Mouse (Mus musculus) liver, embryonic 15.5 days (tissue): ENCODE measurements at regions not wholly inside any gene's neighbourhood (a gene's known extent, or its start where the extent isn't known, plus 50 kb on each side); places are given as distances from the start of the nearest gene placed in this dataset.

Source experiments
- ATAC-seq: fragments of 200-750 bp; cut with Nextera tagmentation; 2 replicates; pipeline ENCODE4 v1.8.0; 2017; ENCODE audit warnings: moderate number of reproducible peaks, mild to moderate bottlenecking, moderate library complexity; ENCODE audit not compliant: insufficient read depth
- H3K27ac ChIP-seq: fragments of 300-500 bp; sonication (generic); replicated peaks from 2 replicates; pipeline ENCODE4 v1.5.1; 2015; ENCODE audit warnings: mild to moderate bottlenecking, inconsistent platforms
- H3K27me3 ChIP-seq: fragments of 300-500 bp; sonication (generic); 2 replicates; pipeline ENCODE4 v1.6.1; 2015; ENCODE audit warnings: mild to moderate bottlenecking, inconsistent platforms
- H3K36me3 ChIP-seq: fragments of 300-500 bp; sonication (generic); replicated peaks from 2 replicates; pipeline ENCODE4 v1.6.1; 2015; ENCODE audit warnings: moderate library complexity, mild to moderate bottlenecking, inconsistent platforms
- H3K4me1 ChIP-seq: fragments of 300-500 bp; sonication (generic); replicated peaks from 2 replicates; pipeline ENCODE4 v1.6.1; 2015; ENCODE audit warnings: inconsistent platforms
- H3K4me2 ChIP-seq: fragments of 300-500 bp; sonication (generic); 2 replicates; pipeline ENCODE4 v1.6.1; 2015; ENCODE audit warnings: moderate library complexity, mild to moderate bottlenecking, inconsistent platforms
- H3K4me3 ChIP-seq: fragments of 300-500 bp; sonication (generic); replicated peaks from 2 replicates; pipeline ENCODE4 v1.5.1; 2015; ENCODE audit warnings: mild to moderate bottlenecking, inconsistent platforms
- H3K9ac ChIP-seq: fragments of 300-500 bp; sonication (generic); 2 replicates; pipeline ENCODE4 v1.6.1; 2015; ENCODE audit warnings: moderate library complexity, mild to moderate bottlenecking, inconsistent platforms
- H3K9me3 ChIP-seq: fragments of 300-500 bp; sonication (generic); replicated peaks from 2 replicates; pipeline ENCODE4 v1.6.1; 2016; ENCODE audit warnings: inconsistent platforms
- WGBS: fragments of 180-500 bp; shearing (Covaris S2); methylation state at CpG from one replicate; pipeline ENCODE4 v1.1.7; 2015; ENCODE audit warnings: mixed read lengths; ENCODE audit not compliant: insufficient replicate concordance; 5-methylcytosine and 5-hydroxymethylcytosine counted together

- H3K9ac ChIP-seq = no peak overlapping the region
- H3K4me3 ChIP-seq = no peak overlapping the region
- ATAC-seq = no peak
- peaks cover 19% of the 10 kb centered on the region for H3K4me1 ChIP-seq
- no peaks in the 10 kb centered on the region for H3K9me3 ChIP-seq
- 49% methylated on average over 5 of the region's 5 CpGs for WGBS
- H3K4me2 ChIP-seq = no peak overlapping the region
- H3K36me3 ChIP-seq = no peaks in the 10 kb centered on the region
- H3K27me3 ChIP-seq = no peaks in the 10 kb centered on the region
- no peak overlapping the region for H3K27ac ChIP-seq
Observed at GRCm38 (mm10) chr1:179864537-179865226, 61.2 kb upstream of the Ahctf1 start.

GRCm38 (mm10) chr1:179863420-179863819 is 59.9 kb upstream of the Ahctf1 start:
- H3K4me3 ChIP-seq = no peak overlapping the region
- H3K4me1 ChIP-seq = peaks cover 23% of the 10 kb centered on the region
- H3K9me3 ChIP-seq = no peaks in the 10 kb centered on the region
- WGBS = 58% methylated on average over 4 of the region's 4 CpGs
- H3K36me3 ChIP-seq = no peaks in the 10 kb centered on the region
- no peak for ATAC-seq
- H3K4me2 ChIP-seq = no peak overlapping the region
- H3K9ac ChIP-seq = no peak overlapping the region
- no peak overlapping the region for H3K27ac ChIP-seq
- no peaks in the 10 kb centered on the region for H3K27me3 ChIP-seq

- no peaks in the 10 kb centered on the region for H3K27me3 ChIP-seq
- peaks cover 23% of the 10 kb centered on the region for H3K4me1 ChIP-seq
- H3K4me3 ChIP-seq = no peak overlapping the region
- no peak overlapping the region for H3K9ac ChIP-seq
- WGBS = 62% methylated on average over 3 of the region's 3 CpGs
- no peaks in the 10 kb centered on the region for H3K9me3 ChIP-seq
- no peak for ATAC-seq
- no peak overlapping the region for H3K4me2 ChIP-seq
- no peak overlapping the region for H3K27ac ChIP-seq
- no peaks in the 10 kb centered on the region for H3K36me3 ChIP-seq
Observed at GRCm38 (mm10) chr1:179862941-179863340, 59.5 kb upstream of the Ahctf1 start.

GRCm38 (mm10) chr1:179861776-179862175 is 58.3 kb upstream of the Ahctf1 start:
- no peak overlapping the region for H3K4me2 ChIP-seq
- peaks cover 23% of the 10 kb centered on the region for H3K4me1 ChIP-seq
- H3K9ac ChIP-seq = no peak overlapping the region
- H3K9me3 ChIP-seq = no peaks in the 10 kb centered on the region
- no peak for ATAC-seq
- H3K4me3 ChIP-seq = no peak overlapping the region
- no peaks in the 10 kb centered on the region for H3K27me3 ChIP-seq
- H3K27ac ChIP-seq = no peak overlapping the region
- no peaks in the 10 kb centered on the region for H3K36me3 ChIP-seq
- WGBS = 62% methylated on average over 3 of the region's 3 CpGs

GRCm38 (mm10) chr1:179859552-179859902 is 56.0 kb upstream of the Ahctf1 start:
- no peaks in the 10 kb centered on the region for H3K9me3 ChIP-seq
- no peak overlapping the region for H3K4me2 ChIP-seq
- H3K4me3 ChIP-seq = no peak overlapping the region
- H3K27me3 ChIP-seq = no peaks in the 10 kb centered on the region
- WGBS = 72% methylated on average over 8 of the region's 8 CpGs
- no peak overlapping the region for H3K9ac ChIP-seq
- H3K27ac ChIP-seq = no peak overlapping the region
- no peaks in the 10 kb centered on the region for H3K36me3 ChIP-seq
- no peak for ATAC-seq
- peaks cover 12% of the 10 kb centered on the region for H3K4me1 ChIP-seq

- Histone ChIP-seq H3K4me1 (peaks cover 17% of the 10 kb centered on the region), H3K4me2 (peak overlapping the region; percentile 59), H3K27ac (0 out of 2 replicates have a peak overlapping the region, but pooled peaks have one; percentile 31), H3K9ac (peak overlapping the region; percentile 37; the same call in 1 of the 2 replicates), H3K36me3 (no peaks in the 10 kb centered on the region), H3K27me3 (no peaks in the 10 kb centered on the region), H3K4me3 (no peak overlapping the region; the same call in 1 of the 2 replicates), H3K9me3 (no peaks in the 10 kb centered on the region)
- WGBS = 18% methylated on average over 14 of the region's 14 CpGs
- ATAC-seq = peak; percentile 55
Observed at GRCm38 (mm10) chr1:179858780-179859551, 55.5 kb upstream of the Ahctf1 start.

GRCm38 (mm10) chr1:179854288-179854965 is 50.9 kb upstream of the Ahctf1 start:
- 8% methylated on average over 12 of the region's 12 CpGs for WGBS
- Histone ChIP-seq H3K27me3 (no peaks in the 10 kb centered on the region), H3K9ac (no peak overlapping the region), H3K36me3 (no peaks in the 10 kb centered on the region), H3K27ac (peak overlapping the region; percentile 82), H3K4me3 (peak overlapping the region; percentile 17; the same call in 1 of the 2 replicates), H3K4me1 (peaks cover 25% of the 10 kb centered on the region), H3K9me3 (no peaks in the 10 kb centered on the region), H3K4me2 (peak overlapping the region; percentile 60)
- ATAC-seq = peak; percentile 86
